Mouse (Mus musculus): Measurements from ENCODE around the gene Ccdc57. TPM values are rescaled to one million over a fixed set of nuclear protein-coding genes. Genes with fewer than 3 reads are reported as not detected.
"Not testable (repeated sequence)": the region's sequence is repeated elsewhere in the genome, so short reads cannot be mapped to it uniquely, and the experiment has no call there.

The Ccdc57 gene
- total and polyA plus RNA-seq, 3 experiments = 3.5 to 20.4 (median 8.4) TPM

GRCm38 (mm10) chr11:120903159-120903850, 29.4 kb downstream of the Ccdc57 start:
- peak; percentile 83 for DNase-seq

GRCm38 (mm10) chr11:120902487-120903142, 30.1 kb downstream of the Ccdc57 start:
- peak; percentile 74 for DNase-seq

- no peak for DNase-seq
Measured at GRCm38 (mm10) chr11:120901729-120902486, 30.8 kb downstream of the Ccdc57 start.

GRCm38 (mm10) chr11:120900276-120901244, 32.1 kb downstream of the Ccdc57 start:
- DNase-seq = no peak

DNA sequence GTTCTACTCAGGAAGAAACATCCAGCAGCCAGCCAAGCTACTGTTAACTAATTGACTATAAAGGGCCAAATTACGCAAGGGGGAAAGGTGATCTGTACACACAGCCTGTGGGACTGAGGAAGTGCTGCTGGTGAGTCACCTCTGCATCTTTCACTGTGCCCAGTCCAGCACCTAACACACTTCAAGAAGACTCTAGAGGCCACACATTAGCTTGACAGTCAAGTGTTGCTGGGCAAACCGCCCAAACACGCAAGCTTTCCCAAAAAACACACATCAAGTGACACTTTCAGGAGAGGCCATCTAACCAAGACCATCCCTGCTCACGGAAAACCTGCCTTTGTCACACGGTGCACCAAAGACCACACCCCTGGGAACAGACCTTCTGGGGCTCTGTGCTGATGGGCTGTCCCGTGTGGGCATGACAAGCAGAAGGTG, 34.5 kb downstream of the Ccdc57 start:
- DNase-seq = no peak

DNA sequence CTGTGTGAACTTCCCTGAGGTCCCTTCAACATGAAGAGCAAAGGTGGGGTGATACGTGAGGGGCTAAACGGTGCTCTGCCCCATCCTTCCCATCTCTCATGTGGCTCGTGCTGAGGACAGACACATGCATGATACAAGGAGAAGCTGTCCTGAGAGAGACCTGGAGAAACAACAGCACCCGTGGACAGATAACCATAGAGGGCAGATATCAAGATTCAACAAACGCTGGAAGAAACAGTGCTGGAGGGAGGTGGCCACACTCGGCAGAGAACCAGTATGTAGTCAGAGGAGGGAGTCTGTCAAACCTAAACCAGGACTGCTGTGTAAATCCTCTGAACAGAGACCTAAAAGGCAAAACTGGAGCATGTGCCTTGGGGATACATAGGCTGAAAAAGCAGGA, 37.2 kb downstream of the Ccdc57 start:
- DNase-seq = no peak

GRCm38 (mm10) chr11:120894397-120894796, 38.3 kb downstream of the Ccdc57 start:
- DNase-seq = no peak

GRCm38 (mm10) chr11:120889216-120889615, 43.5 kb downstream of the Ccdc57 start:
- DNase-seq = no peak

- DNase-seq = no peak
Measured at GRCm38 (mm10) chr11:120888718-120889117, 44.0 kb downstream of the Ccdc57 start.

- DNase-seq = no peak
Measured at GRCm38 (mm10) chr11:120887502-120887901, 45.2 kb downstream of the Ccdc57 start.

- no peak for DNase-seq
Measured at GRCm38 (mm10) chr11:120886462-120886861, 46.2 kb downstream of the Ccdc57 start.

GRCm38 (mm10) chr11:120883601-120884000, 49.1 kb downstream of the Ccdc57 start:
- DNase-seq = no peak

DNA sequence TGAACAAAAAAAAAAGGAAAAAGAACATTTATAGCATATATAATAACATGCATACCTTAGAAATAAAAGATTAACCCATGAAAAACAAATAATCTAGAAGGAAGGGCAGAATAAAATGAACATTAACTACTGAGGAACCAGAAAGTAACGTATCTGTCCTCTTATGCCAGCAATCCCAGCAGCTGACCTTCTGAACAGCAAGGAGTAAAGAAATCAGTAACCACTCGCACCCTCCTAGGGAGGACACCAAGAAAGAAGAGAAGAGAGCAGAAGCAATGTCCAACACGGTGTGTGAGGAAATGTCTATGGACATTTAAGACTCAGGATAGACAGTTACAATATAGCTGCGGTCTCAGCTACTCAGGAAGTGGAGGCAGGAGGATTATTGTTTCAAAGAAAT, 49.7 kb downstream of the Ccdc57 start:
- no peak for DNase-seq

GRCm38 (mm10) chr11:120873206-120873605, 59.5 kb downstream of the Ccdc57 start:
- DNase-seq = peak; percentile 58

GRCm38 (mm10) chr11:120871521-120871920, 61.2 kb downstream of the Ccdc57 start:
- no peak for DNase-seq

DNA sequence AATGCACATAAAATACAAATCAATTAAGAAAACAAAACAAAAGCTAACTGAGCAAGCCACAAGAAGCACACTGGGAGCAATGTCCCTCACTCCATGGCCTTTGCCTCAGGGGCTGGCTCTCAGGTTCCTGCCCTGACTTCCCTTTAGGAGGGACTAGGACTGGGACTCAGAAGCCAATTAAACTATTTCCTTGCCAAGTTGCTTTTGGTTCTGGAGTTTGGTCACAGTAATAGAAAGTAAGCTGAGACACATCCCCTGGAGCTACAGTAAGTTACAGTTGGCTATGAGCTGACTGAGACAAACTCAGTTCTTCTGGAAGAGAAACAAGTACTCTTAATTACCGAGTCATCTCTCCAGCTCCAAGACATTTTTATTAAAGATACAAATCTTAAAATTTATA, 66.9 kb downstream of the Ccdc57 start:
- no peak for DNase-seq

GRCm38 (mm10) chr11:120862819-120863218, 69.9 kb downstream of the Ccdc57 start:
- peak; percentile 45 for DNase-seq

GRCm38 (mm10) chr11:120855938-120856337, 76.7 kb downstream of the Ccdc57 start:
- DNase-seq = not testable (repeated sequence)

DNA sequence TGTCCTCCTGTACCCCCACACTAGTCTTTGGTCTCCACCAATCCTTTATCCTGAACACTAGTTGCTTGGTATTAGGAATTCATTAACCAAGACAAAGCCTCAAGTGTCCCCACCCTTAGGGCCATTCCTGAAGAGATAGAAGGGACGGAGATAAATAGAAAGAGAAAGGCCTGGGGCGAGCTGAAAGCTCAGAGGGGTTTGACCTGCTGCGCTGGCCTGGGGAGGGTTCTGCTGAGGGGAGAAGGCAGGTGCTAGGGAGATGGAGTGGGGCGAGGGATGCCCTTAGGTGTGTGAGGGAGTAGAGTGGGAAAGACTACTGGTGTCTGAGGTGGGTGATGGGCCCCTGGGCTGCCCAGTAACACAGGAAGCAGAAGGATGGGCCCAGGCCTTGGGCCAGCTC, 78.9 kb downstream of the Ccdc57 start:
- DNase-seq = no peak

DNA sequence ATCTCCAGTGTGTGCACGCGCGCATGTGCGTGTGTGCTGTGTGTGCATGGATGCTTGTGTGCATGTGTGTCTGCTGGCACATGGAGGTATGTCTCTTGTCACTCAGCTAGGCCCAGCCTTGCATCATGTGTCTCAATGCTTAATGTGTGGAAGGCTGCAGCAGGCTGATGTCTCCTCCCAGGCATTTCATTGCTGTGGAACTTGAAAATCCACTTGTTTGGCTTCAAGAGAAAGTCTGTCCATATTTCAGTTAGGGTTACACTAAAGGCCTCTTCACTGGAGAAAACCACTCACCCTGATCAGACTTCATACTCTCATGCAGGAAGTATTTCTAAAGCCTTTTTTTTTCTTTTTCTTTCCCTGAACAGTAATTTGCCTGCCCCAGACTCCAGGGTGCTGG, 79.5 kb downstream of the Ccdc57 start:
- DNase-seq = no peak

- DNase-seq = peak; percentile 67
Measured at GRCm38 (mm10) chr11:120852083-120852935, 80.4 kb downstream of the Ccdc57 start.
